Mouse (Mus musculus): ENCODE results near the gene Macf1. TPM values are rescaled to one million over a fixed set of nuclear protein-coding genes. Genes with fewer than 3 reads are reported as not detected.
"Not testable (repeated sequence)": the region's sequence is repeated elsewhere in the genome, so short reads cannot be mapped to it uniquely, and the experiment has no call there.

Gene Macf1
- total RNA-seq, 2 experiments from 2014 or later = 209 TPM

DNA sequence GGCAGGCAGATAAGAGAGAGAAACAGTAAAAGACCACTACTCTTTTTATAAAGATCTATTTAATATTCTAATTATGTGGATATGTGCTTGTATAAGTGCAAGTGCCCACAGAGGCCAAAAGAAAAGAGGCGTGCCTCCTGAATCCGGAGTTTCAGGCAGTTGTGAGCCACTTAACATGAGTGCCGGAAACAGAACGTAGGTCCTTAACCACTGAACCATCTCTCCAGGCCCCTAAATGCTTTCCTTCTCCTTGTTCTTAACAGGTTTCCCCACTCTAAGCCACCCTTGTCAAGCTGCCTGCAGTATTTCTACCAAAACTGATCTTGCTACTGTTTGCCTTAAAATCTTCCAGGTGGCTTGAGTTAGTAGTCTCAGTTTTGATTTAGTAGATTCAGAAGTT, 123.3 kb downstream of the Macf1 start:
- DNase-seq (ENCODE audit: low spot score in 2 of 2) = no peak

DNA sequence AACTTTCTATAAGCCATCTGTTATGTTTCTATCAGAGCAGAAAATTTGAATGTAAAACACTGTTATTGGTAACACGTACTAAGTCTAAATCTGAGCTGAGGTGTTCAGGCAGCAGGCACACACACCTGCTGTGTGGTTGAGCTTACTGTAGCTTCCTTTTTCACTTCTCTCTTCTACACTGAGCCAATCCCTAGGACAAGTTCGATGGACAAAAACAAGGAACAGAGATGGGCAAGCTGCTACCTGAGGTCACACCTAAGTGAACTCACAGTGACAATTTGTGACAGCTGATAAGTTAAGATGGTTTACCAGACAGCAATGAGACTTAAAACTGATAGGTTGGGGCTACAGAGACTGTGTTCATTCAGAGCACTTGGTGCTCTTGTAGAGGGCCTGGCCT, 125.7 kb downstream of the Macf1 start:
- no peak for DNase-seq (ENCODE audit: low spot score in 2 of 2)

DNA sequence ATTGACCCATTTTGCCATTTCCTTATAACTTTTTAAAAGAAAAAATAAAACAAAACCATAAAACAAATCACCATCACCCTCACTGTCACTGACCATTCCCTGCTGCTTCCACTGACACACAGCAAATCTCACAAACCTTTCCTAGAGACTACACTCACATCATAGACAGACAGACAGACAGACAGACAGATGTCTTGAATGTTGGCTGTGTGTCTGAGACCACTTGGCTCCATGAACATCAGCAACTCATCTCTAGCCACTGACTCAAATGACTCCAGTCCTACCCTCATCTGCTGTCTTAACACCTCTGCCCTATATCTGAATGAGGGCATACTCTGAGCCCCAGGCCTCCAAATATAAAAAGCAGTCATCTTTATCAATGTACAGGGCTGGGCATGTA, 128.9 kb downstream of the Macf1 start:
- no peak for DNase-seq (ENCODE audit: low spot score in 2 of 2)

DNA sequence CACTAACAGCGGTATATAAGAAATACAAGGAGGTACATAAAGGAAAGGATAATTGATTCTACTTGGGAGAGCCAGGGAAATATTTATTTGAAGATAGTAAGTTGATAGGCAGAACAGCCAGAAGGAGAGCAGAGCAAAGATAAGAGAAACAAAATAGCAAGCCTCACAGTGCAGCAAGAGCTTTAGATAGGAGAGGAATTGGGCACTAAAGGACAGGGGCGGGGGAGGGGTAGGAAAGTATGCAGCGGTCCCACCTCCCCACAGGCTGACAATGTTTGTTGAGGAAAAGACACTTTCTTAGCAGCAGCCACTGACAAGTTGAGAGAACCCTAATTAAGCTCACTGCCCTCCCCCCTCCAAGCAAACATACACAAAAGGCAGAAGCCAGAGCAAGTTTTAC, 131.5 kb downstream of the Macf1 start:
- DNase-seq (ENCODE audit: low spot score in 2 of 2) = no peak

DNA sequence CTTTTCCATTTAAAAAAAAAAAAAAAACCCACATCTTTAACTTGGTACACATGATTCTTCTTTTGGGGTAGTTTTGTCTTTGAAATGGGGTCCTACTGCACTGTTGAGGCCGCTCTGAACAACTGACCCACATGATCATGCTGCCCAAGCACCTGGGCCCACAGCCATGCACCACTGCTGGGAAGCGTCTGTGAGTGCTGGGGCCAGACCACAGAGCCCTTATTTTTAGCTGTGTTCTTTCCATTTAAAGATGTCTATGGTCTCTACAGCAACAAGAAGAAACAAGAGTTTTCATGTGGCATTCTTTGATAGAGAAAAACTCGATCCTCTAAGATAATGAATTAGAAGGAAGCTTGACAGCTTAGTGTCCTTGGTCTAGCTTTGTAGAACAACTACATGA, 135.8 kb downstream of the Macf1 start:
- DNase-seq (ENCODE audit: low spot score in 2 of 2) = no peak

DNA sequence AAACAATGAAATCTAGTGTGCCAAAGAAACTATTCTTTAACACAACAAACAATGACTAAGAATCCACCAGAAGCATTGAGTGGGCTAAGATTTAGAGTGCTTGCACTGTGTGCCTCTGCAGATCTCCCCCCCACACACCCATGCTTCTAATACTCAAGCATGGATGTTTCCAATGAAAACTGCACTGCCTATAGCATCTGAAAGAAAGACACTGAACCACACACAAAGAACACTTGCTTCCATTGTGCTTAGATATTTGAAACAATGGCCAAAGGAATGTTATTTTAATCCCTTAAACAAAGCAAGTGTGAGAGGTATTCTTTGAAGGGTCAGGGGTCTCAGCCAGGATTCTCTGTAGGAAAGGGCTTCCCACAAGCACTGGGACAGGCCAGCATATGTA, 140.5 kb downstream of the Macf1 start:
- DNase-seq (ENCODE audit: low spot score in 2 of 2) = no peak

DNA sequence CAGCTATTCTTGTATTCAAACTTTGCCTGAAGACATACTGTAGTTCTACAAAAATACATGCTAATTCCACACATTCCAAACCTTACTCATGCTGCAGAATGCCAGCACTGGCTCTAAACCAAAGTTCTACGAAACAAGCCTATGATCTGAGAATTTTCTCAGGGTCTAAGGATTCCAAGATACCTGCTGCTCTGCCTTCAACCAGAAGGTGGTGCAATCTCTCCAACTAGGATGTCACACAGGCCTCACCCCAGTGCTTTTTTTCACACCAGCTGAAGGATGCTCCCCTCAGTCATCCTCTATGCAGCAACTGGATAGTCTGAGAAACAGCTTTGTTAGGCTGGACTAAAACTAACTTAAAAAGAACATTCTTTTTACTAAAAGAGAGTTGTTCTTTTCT, 148.9 kb downstream of the Macf1 start:
- DNase-seq (ENCODE audit: low spot score in 2 of 2) = peak; percentile 24 to 69

DNA sequence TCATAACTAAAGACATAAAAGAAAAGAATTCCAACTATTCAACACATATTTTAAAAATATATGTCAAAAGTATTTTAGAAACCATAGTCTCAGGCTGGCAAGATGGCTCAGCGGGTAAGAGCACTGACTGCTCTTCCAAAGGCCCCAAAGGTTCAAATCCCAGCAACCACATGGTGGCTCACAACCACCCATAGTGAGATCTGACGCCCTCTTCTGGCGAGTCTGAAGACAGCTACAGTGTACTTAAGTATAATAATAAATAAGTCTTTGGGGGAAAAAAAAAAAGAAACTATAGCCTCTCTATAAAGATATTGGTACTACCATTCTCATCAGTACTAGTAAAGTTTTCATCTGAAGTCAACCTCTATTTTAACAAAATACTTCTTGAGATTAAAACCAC, 152.2 kb downstream of the Macf1 start:
- DNase-seq (ENCODE audit: low spot score in 2 of 2) = no peak

DNA sequence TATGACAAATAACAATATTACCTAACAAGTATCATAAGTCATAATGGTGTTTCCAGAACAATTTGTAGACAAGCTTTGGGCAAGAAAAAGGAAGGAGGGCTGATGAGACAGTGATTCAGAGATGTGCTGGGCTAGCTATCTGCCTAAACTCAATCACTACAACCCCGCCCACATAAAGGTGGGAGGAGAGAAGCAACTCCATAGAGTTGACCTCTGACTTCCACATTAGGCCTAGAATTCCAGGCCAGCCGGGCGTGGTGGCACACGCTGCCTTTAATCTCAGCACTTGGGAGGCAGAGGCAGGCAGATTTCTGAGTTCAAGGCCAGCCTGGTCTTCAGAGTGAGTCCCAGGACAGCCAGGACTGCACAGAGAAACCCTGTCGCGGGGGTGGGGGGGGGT, 153.2 kb downstream of the Macf1 start:
- no peak for DNase-seq (ENCODE audit: low spot score in 2 of 2)

DNA sequence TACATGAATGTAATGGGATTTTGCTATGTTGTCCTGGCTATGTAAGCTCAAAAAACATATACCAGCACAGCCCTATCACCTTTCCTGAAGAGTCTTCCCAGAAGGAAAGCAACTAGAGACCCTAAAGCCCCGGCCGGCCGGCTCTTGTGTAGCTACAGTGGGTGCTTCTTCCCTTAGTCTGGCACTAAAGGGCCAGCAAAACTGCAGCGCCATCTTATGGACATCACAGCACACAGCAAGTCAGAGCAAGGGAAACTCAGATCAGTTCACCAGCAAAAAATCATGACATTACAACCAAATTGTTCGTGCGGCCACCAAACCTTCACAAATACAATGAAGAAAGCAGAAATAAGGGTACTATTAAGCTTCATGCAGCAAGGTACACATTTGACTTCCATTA, 154.9 kb downstream of the Macf1 start:
- DNase-seq (ENCODE audit: low spot score in 2 of 2) = no peak

DNA sequence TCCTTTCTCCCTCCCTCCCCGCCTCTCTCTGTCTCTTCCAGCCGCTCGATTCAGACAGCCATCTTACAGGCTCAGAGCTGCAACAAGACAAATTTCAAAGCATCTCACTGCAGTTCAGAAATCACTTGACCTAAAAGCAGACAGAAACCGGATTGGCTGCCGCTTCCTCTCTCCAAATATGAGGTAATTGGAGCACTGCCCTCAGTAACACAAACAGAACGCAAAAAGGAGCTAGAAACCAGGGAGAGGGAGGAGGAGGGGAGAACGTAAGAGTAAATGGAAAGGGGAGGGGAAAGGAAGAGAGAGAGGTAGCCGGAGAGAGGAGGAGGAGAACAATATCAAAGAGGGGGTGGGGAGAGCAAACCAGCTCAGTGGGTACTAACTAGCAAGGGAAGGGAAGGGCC, 156.6 kb downstream of the Macf1 start:
- DNase-seq (ENCODE audit: low spot score in 2 of 2) = peak in 1 of 2 experiments; percentile 14

DNA sequence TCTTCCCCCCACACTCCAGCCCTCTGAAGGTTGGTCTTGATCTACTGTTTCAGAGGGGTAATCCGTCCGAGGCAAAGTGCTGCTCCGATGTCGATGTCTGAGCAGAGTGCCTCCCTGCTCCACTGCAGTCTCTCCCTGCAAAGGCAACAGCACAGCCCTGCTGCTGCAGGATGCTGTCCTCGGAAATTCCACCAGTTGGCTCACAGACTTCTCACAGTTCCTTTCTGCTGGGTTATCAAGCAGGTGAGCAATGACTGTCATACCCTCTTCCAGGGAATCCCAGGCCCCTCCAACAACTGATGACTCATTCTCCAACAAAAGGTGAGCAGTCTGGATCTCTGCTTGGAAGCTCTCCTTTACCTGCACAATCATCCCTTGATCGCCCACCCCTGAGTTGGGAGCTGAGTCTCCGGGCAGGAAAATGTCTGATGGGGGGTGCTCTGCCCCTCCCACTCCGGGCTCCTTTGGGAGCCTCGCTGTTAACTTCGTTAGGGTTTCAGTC, 157.3 kb downstream of the Macf1 start:
- DNase-seq (ENCODE audit: low spot score in 2 of 2) = no peak

DNA sequence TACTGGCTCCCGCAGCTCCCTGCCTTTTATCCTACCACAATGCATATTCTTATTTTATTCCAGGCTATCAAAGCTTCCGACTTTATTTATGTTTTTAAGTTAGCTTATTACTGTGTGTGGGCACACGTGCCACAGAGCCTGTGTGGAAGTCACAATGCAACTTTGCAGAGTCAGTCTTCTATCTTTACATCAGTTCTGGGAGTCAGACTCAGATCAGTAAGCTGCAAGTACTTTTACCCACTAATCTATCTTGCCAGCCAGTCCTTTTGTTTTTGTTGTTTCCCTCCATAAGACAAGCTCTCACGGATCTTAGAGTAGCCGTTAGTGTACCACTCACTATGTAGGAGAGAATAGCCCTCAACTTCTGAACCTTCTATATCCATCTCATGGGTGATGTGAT, 159.4 kb downstream of the Macf1 start:
- DNase-seq (ENCODE audit: low spot score in 2 of 2) = no peak

DNA sequence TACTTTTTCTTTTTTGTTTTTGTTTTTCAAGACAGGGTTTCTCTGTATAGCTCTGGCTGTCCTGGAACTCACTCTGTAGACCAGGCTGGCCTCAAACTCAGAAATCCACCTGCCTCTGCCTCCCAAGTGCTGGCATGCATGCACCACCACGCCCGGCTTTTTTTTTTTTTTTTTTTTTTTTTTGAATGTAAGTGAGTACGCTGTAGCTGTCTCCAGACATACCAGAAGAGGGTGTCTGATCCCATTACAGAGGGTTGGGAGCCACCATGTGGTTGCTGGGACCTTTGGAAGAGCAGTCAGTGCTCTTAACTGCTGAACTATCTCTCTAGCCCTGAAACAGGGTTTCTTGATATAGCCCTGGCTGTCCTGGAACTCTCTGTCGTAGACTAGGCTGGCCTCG, 164.0 kb downstream of the Macf1 start:
- DNase-seq (ENCODE audit: low spot score in 2 of 2) = not testable (repeated sequence)

DNA sequence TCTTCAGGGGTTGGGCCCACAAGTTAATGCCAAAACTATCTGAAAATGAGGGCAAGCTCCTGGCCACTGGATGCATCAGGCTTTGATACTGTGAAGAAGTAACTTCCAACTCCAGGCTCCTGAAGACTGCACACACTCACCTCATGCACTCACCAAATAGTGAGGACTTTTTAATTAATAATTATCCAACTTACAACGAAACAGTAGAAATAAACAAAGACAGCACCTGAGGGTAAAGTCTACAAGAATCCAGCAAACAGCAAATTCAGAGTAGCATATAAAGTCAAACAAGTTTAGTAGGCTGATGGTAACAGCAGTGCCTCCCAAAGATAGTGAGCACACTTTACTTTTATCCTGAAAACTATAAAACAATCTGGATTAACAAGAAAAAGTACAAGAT, 168.5 kb downstream of the Macf1 start:
- DNase-seq (ENCODE audit: low spot score in 2 of 2) = no peak

DNA sequence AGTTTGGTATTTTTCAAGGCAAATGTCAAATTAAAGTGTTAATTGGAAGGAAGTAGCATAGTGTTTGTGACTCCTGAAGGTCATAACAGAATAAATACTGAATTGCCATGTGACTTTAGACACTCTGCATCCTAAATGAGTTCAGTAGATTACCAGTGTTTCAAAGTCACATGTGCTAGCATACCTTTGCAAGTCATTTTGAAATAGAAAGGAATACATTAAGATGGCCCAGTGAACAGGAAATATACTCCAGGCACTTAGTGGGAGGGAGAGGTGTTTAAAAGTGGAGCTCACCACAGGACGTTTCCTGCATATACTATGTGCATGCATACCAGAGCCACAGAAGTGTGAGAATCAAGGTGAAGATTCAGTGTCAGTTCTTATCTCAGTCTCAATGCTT, 174.0 kb downstream of the Macf1 start:
- no peak for DNase-seq (ENCODE audit: low spot score in 2 of 2)

DNA sequence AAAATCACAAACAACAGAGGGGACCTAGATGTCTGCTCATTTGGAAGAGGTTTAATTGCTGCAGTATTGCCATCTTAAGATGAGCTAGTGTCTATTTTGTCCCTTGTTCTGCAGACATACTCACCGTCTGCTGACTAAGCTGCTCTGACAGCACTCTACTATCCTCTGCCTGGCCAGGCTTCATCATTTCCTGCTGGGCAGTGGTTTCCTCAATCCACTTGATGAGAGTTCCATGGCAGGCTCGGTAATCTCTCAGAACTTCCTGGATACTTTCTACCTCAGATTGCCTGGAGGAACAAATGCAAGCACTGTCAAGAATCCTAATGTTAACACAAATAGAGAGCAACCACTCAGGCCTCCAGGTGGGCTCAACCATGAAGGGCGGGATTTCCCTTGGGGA, 195.1 kb downstream of the Macf1 start:
- no peak for DNase-seq (ENCODE audit: low spot score in 2 of 2)

DNA sequence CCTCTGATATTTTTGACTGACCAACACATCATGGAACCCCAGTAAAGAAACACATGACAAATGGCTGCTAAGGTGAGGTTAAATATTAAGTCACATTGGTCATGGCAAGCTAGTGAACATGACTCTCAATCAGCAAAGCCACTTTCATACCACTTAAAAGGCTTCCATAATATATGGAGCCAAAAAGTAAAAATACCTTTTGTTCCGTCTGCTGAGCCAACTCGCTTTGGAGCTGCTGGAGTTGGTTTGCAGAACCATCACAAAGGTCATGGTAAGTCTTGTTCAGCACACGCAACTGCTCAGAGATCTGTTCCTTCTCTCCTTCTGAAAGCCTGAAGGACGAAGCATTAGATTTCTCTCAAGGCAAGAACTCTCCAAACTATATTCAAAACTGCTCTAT, 204.2 kb downstream of the Macf1 start:
- DNase-seq (ENCODE audit: low spot score in 2 of 2) = no peak

DNA sequence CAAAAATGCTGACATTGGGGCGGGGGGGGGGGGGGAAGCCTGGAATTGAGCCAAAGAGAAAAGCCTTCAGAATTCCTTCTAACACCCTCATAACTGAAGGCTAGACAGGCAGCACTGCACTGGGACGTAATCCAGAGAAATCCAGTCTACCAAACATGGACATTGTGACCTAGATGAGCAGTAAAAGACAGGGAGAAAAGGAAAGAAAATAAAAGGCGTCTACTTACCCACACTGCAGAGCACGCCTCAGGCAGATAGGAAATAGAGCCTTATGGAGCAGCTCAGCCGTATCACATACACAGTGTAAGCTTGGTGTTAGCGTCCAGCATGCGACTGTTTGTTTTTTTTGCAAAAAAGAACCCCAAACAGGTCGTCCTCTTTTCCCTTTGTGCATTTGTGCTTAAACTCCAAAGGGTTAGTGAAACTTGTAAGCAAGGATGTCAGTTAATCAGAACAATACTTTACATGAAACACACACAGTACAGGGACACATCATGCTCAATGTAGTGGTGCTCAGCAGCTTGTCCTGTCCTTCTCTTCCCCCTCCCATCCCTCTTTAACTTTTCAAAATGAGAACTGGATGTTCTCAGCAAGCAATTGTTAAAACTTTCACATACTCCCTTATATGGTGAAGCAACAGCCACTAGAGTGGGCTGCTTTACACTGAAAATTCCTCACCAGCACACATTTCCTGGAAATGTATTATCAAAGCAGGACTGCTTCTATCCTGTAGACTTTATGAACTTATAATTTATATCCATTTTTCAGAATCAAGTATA, 205.3 kb downstream of the Macf1 start:
- DNase-seq (ENCODE audit: low spot score in 2 of 2) = no peak

DNA sequence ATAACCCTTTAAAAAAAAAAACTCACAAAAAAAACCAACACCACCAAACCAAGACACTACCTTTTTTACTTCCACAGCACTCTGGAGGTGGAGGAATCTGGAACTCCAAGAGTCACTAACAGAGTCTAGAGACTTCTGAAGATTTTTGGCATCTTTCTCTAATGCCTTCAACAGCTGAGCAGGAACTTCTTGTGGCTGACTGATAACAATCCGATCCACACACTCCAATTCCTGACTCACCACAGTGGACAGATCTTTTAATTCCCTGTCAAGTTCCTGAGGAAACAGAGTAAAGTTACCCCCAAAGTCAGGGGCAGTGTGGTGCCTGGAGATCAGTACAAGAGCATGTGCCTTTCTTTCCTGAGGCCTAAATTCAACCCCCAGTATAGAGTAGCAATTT, 218.4 kb downstream of the Macf1 start:
- no peak for DNase-seq (ENCODE audit: low spot score in 2 of 2)

DNA sequence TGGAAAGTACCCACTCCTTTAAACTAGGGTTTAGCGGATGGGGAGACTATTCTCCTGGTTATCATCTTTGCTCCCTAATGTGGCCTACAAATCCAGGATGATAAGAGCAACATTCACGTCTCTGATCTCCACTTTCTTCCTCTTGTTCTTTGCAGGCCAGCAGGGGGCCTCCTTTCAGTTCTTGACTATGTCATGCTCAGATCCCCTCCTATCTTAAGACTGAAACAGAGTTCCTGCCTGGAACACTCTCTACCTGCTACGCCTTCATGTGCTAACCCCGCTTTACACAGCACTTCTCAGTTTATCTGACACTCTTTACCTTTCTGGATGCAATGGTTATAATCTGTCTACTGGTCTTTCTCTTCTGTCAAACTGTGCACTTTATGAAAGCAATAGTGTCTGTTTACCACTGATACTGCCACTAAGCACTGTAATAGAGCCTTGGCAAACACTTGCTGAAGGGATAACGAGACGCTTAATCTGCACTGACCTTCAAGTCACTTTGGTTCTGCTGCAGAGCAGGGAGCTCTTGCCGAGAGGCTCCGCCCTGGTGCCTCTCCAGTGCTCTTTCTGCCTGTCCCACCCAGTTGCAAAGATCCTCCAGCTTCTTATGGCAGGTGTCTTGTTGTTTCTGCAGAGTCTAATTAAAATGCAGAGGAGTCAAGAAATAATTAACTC, 223.4 kb downstream of the Macf1 start:
- DNase-seq (ENCODE audit: low spot score in 2 of 2) = no peak

DNA sequence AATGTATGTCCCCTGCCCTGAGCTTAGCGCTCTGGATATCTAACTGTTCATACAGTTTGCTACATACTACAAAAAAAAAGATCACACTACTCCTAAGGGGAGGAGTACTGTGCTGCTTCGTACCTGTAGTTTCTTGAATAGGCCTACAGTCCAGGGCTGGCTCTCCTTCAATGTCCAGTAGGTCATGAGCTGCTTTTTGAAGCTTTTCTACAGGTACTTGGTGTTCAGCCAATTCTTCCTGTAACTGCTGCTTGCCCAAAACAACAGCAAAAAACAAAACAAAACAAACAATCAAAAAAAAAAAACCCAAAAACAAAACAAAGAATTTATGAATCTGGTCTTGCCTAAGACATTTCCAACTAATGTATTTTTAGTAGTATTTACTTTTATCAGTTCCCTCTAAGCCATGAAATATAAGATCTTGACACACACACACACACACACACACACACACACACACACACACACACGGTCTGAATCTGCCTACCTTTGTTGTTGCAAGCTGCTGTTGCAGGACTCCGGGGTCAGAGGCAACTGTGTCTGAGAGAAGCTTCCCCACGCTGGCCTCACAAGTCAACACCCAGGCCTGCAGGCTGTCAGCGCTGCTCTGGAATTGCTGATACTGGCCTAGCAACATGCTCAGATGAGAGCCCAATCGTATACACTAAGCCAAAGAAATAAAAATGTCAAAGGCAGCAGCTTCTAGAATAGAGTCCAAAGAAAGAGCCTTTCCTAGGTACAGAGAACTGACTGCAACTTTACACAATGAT, 229.1 kb downstream of the Macf1 start:
- no peak for DNase-seq (ENCODE audit: low spot score in 2 of 2)
